Mouse (Mus musculus) small intestine, adult 2 months (tissue): ENCODE results near the gene Lcn4. TPM values are rescaled to one million over a fixed set of nuclear protein-coding genes. Genes with fewer than 3 reads are reported as not detected.

ENCODE experiments used
- H3K27ac ChIP-seq: fragments of 200-500 bp; 2 replicates; pipeline ENCODE4 v1.5.1; 2012; ENCODE audit warnings: low read depth, low read length, control low read depth, inconsistent platforms; ENCODE audit not compliant: insufficient read depth
- H3K27me3 ChIP-seq: fragments of 200-500 bp; 2 replicates; pipeline ENCODE4 v1.6.1; 2012; ENCODE audit warnings: mild to moderate bottlenecking, moderate library complexity, low read length, inconsistent platforms; ENCODE audit not compliant: control insufficient read depth, insufficient read depth
- H3K36me3 ChIP-seq: fragments of 200-500 bp; 2 replicates; pipeline ENCODE4 v1.6.1; 2012; ENCODE audit warnings: mild to moderate bottlenecking, low read length, control low read depth, inconsistent platforms; ENCODE audit not compliant: control insufficient read depth, insufficient read depth
- H3K4me1 ChIP-seq: fragments of 200-500 bp; 2 replicates; pipeline ENCODE4 v1.6.1; 2012; ENCODE audit warnings: low read length, inconsistent platforms, mixed read lengths; ENCODE audit not compliant: control insufficient read depth, insufficient read depth, insufficient read length
- H3K4me3 ChIP-seq: fragments of 200-500 bp; 2 replicates; pipeline ENCODE4 v1.5.1; 2012; ENCODE audit warnings: low read depth, mild to moderate bottlenecking, control low read depth, inconsistent platforms, low read length, moderate library complexity
- CTCF ChIP-seq: fragments of 200-500 bp; IDR thresholded peaks from 2 replicates; pipeline ENCODE4 v1.5.1; 2012; ENCODE audit warnings: low read depth, mild to moderate bottlenecking, control low read depth, inconsistent platforms, low read length, moderate library complexity, mixed read lengths; ENCODE audit not compliant: insufficient replicate concordance, insufficient read length; ENCODE audit errors: extremely low read depth
- POLR2A ChIP-seq: fragments of 200-500 bp; IDR thresholded peaks from 2 replicates; pipeline ENCODE4 v1.6.1; 2012; ENCODE audit warnings: low read depth, mild to moderate bottlenecking, control low read depth, inconsistent platforms, low read length, moderate library complexity
- whole genome bisulfite sequencing: fragments of 180-500 bp; shearing (Covaris S2); methylation state at CpG from one replicate; pipeline ENCODE4 v1.1.7; 2018; 5-methylcytosine and 5-hydroxymethylcytosine counted together
- polyA plus RNA-seq: library from polyadenylated mRNA; depleted of rRNA; stranded (reverse); fragments of >200 nt; gene quantifications from 2 replicates; pipeline ENCODE4 v1.2.3, GENCODE M21; 2012

Gene Lcn4
- polyA plus RNA-seq, 1 experiment = not detected

GRCm38 (mm10) chr2:26635489-26636324 lies 35.4 kb downstream of the Lcn4 start:
- Histone ChIP-seq H3K4me1 (peaks cover 10% of the 10 kb centered on the region), H3K4me3 (no peak overlapping the region), H3K36me3 (peaks cover 32% of the 10 kb centered on the region), H3K27me3 (no peaks in the 10 kb centered on the region), H3K27ac (no peak overlapping the region)
- WGBS = 82% methylated on average over 21 of the region's 21 CpGs
- TF ChIP-seq CTCF = no peak
- TF ChIP-seq POLR2A = no peak

- TF ChIP-seq CTCF (no peak), POLR2A (no peak)
- 75% methylated on average over 12 of the region's 12 CpGs for WGBS
- Histone ChIP-seq H3K36me3 (peaks cover 32% of the 10 kb centered on the region), H3K4me3 (no peak overlapping the region), H3K4me1 (peaks cover 10% of the 10 kb centered on the region), H3K27me3 (no peaks in the 10 kb centered on the region), H3K27ac (no peak overlapping the region)
Observed at GRCm38 (mm10) chr2:26634629-26635488, 36.2 kb downstream of the Lcn4 start.

GRCm38 (mm10) chr2:26633953-26634530 lies 37.0 kb downstream of the Lcn4 start:
- TF ChIP-seq POLR2A (no peak), CTCF (no peak)
- WGBS = 71% methylated on average over 4 of the region's 4 CpGs
- no peaks in the 10 kb centered on the region for H3K27me3 ChIP-seq
- no peak overlapping the region for H3K4me3 ChIP-seq
- H3K36me3 ChIP-seq = peaks cover 32% of the 10 kb centered on the region
- peaks cover 15% of the 10 kb centered on the region for H3K4me1 ChIP-seq
- no peak overlapping the region for H3K27ac ChIP-seq

- Histone ChIP-seq H3K4me1 (peaks cover 17% of the 10 kb centered on the region), H3K27me3 (no peaks in the 10 kb centered on the region), H3K27ac (no peak overlapping the region), H3K36me3 (peaks cover 29% of the 10 kb centered on the region), H3K4me3 (no peak overlapping the region)
- TF ChIP-seq POLR2A (no peak), CTCF (no peak)
- WGBS = 81% methylated on average over 16 of the region's 16 CpGs
Observed at GRCm38 (mm10) chr2:26632541-26633395, 38.3 kb downstream of the Lcn4 start.

- no peak for TF ChIP-seq POLR2A
- no peak for TF ChIP-seq CTCF
- Histone ChIP-seq H3K4me3 (peak overlapping the region; percentile 58), H3K27me3 (no peaks in the 10 kb centered on the region), H3K27ac (no peak overlapping the region), H3K4me1 (peaks cover 17% of the 10 kb centered on the region), H3K36me3 (no peaks in the 10 kb centered on the region)
- 52% methylated on average over 5 of the region's 5 CpGs for WGBS
Observed at GRCm38 (mm10) chr2:26628792-26629437, 42.2 kb downstream of the Lcn4 start.

GRCm38 (mm10) chr2:26627921-26628739 lies 43.0 kb downstream of the Lcn4 start, which contains the start of gene Fam69b:
Gene Fam69b (plus strand): TSS chr2:26628457.
- no peaks in the 10 kb centered on the region for H3K27me3 ChIP-seq
- H3K4me3 ChIP-seq = peak within 1 kb of the TSS; percentile 58
- no peaks in the 10 kb centered on the region for H3K36me3 ChIP-seq
- WGBS = 1% methylated on average over 69 of the region's 70 CpGs
- no peak within 1 kb of the TSS for H3K27ac ChIP-seq
- TF ChIP-seq CTCF = no peak
- no peak for TF ChIP-seq POLR2A
- H3K4me1 ChIP-seq = peaks cover 17% of the 10 kb centered on the region
